In the genomic region with DNA sequence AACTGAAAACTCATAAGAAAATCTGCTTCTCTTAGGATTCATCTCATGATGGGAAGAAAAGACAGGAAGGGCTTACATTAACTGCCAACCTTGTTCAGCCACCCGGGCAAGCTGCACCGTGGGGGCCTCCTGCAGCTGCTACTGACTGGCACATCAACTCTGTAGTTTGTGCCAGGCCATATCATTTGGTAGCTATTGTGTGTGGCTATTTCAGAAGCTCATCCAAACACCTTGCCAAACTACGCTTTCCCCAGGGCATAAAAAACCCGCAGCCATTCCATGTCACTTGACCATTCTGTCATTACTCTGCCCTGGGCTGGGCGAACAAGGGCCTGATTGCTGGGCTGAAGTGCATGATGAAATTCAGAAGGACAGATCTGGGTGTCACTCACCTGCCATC, we compare ENCODE assay signal across 16 mouse cellular contexts.
"Had no signal": no experiment of that assay in that cellular context is flagged by ENCODE, and none has a peak within 500 bp of the region (broad histone marks: within the 10 kb centered on the region; RNA-seq: fewer than 3 reads in every experiment).

No protein-coding gene starts in this region.

- H3K36me3 ChIP-seq: limb, embryonic 10.5 days; liver, embryonic 15.5 days; midbrain, embryonic 12.5 days; neural tube, embryonic 15.5 days; stomach, embryonic 15.5 days had no signal

- H3K9me3 ChIP-seq: limb, embryonic 10.5 days; liver, embryonic 15.5 days; midbrain, embryonic 12.5 days; neural tube, embryonic 15.5 days; stomach, embryonic 15.5 days had no signal

- H3K27ac ChIP-seq: layer of hippocampus, adult 2 months; limb, embryonic 10.5 days; liver, embryonic 15.5 days; midbrain, embryonic 12.5 days; neural tube, embryonic 15.5 days; stomach, embryonic 15.5 days had no signal

- DNase-seq: kidney, postnatal 10 days; kidney, postnatal 4 days; lung, adult 2 months; lung, postnatal 4 days; thymus, adult 2 months; thymus, postnatal 25 days had no signal

- H3K4me2 ChIP-seq: liver, embryonic 11.5 days; liver, embryonic 15.5 days; midbrain, embryonic 12.5 days; neural tube, embryonic 15.5 days; stomach, embryonic 15.5 days had no signal

- H3K4me3 ChIP-seq: layer of hippocampus, adult 2 months; limb, embryonic 10.5 days; liver, embryonic 15.5 days; megakaryocyte, embryonic 14.5 days; midbrain, embryonic 12.5 days; myocyte; neural tube, embryonic 15.5 days; stomach, embryonic 15.5 days had no signal

- H3K27me3 ChIP-seq: liver, embryonic 15.5 days; midbrain, embryonic 12.5 days; neural tube, embryonic 15.5 days; stomach, embryonic 15.5 days had no signal

- H3K9ac ChIP-seq: liver, embryonic 15.5 days; midbrain, embryonic 12.5 days; neural tube, embryonic 15.5 days; stomach, embryonic 15.5 days had no signal

- H3K4me1 ChIP-seq: limb, embryonic 10.5 days; liver, embryonic 15.5 days; megakaryocyte, embryonic 14.5 days; midbrain, embryonic 12.5 days; neural tube, embryonic 15.5 days; stomach, embryonic 15.5 days had no signal

- ATAC-seq: lung, postnatal 0 days had no signal
